Mouse (Mus musculus) spleen, adult 2 months (tissue): ENCODE measurements around the gene Adgrg1.

Experiments used
- CTCF ChIP-seq: fragments of 200-500 bp; IDR thresholded peaks from 2 replicates; pipeline ENCODE4 v1.5.1; 2011; ENCODE audit warnings: mild to moderate bottlenecking, inconsistent platforms; ENCODE audit not compliant: insufficient read depth, insufficient read length, insufficient replicate concordance; ENCODE audit errors: extremely low read depth
- POLR2A ChIP-seq: fragments of 200-500 bp; IDR thresholded peaks from 2 replicates; pipeline ENCODE4 v1.6.1; 2011; ENCODE audit warnings: low read depth, low read length, inconsistent platforms

- TF ChIP-seq CTCF, result no peak
- no peak for TF ChIP-seq POLR2A
Observed at GRCm38 (mm10) chr8:94994510-94994909, 20.0 kb downstream of the Adgrg1 start.
